Mouse (Mus musculus): ENCODE results near the gene Tusc2. TPM values are rescaled to one million over a fixed set of nuclear protein-coding genes. Genes with fewer than 3 reads are reported as not detected.

Tusc2 gene
- polyA plus RNA-seq, 1 experiment, result 25.0 TPM

- Histone ChIP-seq H3ac (ENCODE audit: control insufficient read depth, insufficient read length) (no peak overlapping the region), H3K4me3 (peak overlapping the region; percentile 6), H3K27me3 (ENCODE audit: control insufficient read depth, insufficient read depth, insufficient read length) (no peaks in the 10 kb centered on the region), H3K79me2 (ENCODE audit: control insufficient read depth, insufficient read depth) (no peaks in the 10 kb centered on the region), H3K36me3 (ENCODE audit: control insufficient read depth, insufficient read depth) (peaks cover 22% of the 10 kb centered on the region), H3K4me2 (ENCODE audit: low read depth) (peak overlapping the region; percentile 65)
- TF ChIP-seq USF1 (IDR thresholded peaks at IDR 0.05; ENCODE audit: low read depth) (no peak), REST (IDR thresholded peaks at IDR 0.05; ENCODE audit: insufficient read depth, insufficient read length) (no peak), MAX (IDR thresholded peaks at IDR 0.05; ENCODE audit: low read depth) (no peak), TCF3 (IDR thresholded peaks at IDR 0.05; ENCODE audit: insufficient read length, low read depth) (no peak), POLR2A (IDR thresholded peaks at IDR 0.05; ENCODE audit: insufficient read length, low read depth) (no peak), CEBPB (IDR thresholded peaks at IDR 0.05; ENCODE audit: insufficient read depth, poor library complexity, severe bottlenecking) (no peak), POLR2AphosphoS2 (IDR thresholded peaks at IDR 0.05; ENCODE audit: insufficient read length, low read depth) (no peak), TCF12 (IDR thresholded peaks at IDR 0.05; ENCODE audit: insufficient read depth, poor library complexity, severe bottlenecking) (no peak), E2F4 (IDR thresholded peaks at IDR 0.05; ENCODE audit: insufficient read depth) (no peak), MYOD1 (IDR thresholded peaks at IDR 0.05; ENCODE audit: control insufficient read depth in 1 of 3, insufficient read length in 2 of 3, low read depth in 2 of 3) (no peak), SRF (IDR thresholded peaks at IDR 0.05; ENCODE audit: control insufficient read depth, insufficient read length, low read depth) (no peak), MYOG (IDR thresholded peaks at IDR 0.05; ENCODE audit: control insufficient read depth in 1 of 3, insufficient read depth in 1 of 3, insufficient read length in 2 of 3, low read depth in 2 of 3) (no peak)
Observed at GRCm38 (mm10) chr9:107612945-107613569, 50.0 kb downstream of the Tusc2 start.

DNA sequence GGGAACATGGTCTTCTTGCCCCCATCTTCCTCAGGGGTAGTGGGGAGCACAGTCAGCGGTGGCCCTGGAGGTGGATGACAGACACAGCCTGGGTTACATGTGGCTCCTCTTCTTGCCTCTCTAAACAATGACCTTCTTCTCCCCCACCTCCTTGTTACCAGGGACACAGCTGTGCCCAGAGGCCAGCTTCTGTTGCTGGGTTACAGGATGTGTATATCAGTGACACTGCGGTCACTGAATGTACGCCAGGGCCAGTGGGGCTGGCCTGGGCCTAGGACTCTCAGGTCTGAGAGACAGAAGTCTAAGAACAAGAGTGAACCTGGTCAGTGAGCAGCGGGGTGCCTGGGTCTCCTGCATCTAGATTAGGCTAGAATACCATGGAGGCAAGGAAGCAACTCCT, 52.0 kb downstream of the Tusc2 start:
- H3K27me3 ChIP-seq (ENCODE audit: control insufficient read depth, insufficient read depth, insufficient read length), result no peaks in the 10 kb centered on the region
- no peak overlapping the region for H3ac ChIP-seq (ENCODE audit: control insufficient read depth, insufficient read length)
- H3K36me3 ChIP-seq (ENCODE audit: control insufficient read depth, insufficient read depth), result peaks cover 22% of the 10 kb centered on the region
- H3K4me2 ChIP-seq (ENCODE audit: low read depth), result no peak overlapping the region
- TF ChIP-seq POLR2AphosphoS2 (IDR thresholded peaks at IDR 0.05; ENCODE audit: insufficient read length, low read depth) (peak; percentile 30), POLR2A (IDR thresholded peaks at IDR 0.05; ENCODE audit: insufficient read length, low read depth) (no peak)
- H3K79me2 ChIP-seq (ENCODE audit: control insufficient read depth, insufficient read depth), result no peaks in the 10 kb centered on the region
- no peak overlapping the region for H3K4me3 ChIP-seq

Other genes starting within 250 kb of the Tusc2 start
- gene Hemk1, start 224.9 kb upstream of the Tusc2 start, polyA plus RNA-seq (2012; fragmentation: generic; extraction: Trizol), result 17.7 TPM
- gene 6430571L13Rik, start 222.7 kb upstream of the Tusc2 start, polyA plus RNA-seq (2012; fragmentation: generic; extraction: Trizol), result 0.38 TPM
- 0.50 TPM for gene Cacna2d2, start 163.6 kb upstream of the Tusc2 start, polyA plus RNA-seq (2012; fragmentation: generic; extraction: Trizol)
- 43.4 TPM for gene Tmem115, start 29.3 kb upstream of the Tusc2 start, polyA plus RNA-seq (2012; fragmentation: generic; extraction: Trizol)
- gene Cyb561d2, start 21.1 kb upstream of the Tusc2 start, polyA plus RNA-seq (2012; fragmentation: generic; extraction: Trizol), result 18.8 TPM
- gene Nprl2, start 21.0 kb upstream of the Tusc2 start, polyA plus RNA-seq (2012; fragmentation: generic; extraction: Trizol), result 24.6 TPM
- 0.52 TPM for gene Zmynd10, start 16.0 kb upstream of the Tusc2 start, polyA plus RNA-seq (2012; fragmentation: generic; extraction: Trizol)
- 59.3 TPM for gene Rassf1, start 11.7 kb upstream of the Tusc2 start, polyA plus RNA-seq (2012; fragmentation: generic; extraction: Trizol)
- gene Hyal2, start 4.7 kb downstream of the Tusc2 start, polyA plus RNA-seq (2012; fragmentation: generic; extraction: Trizol), result 34.2 TPM
- gene Hyal1, start 13.7 kb downstream of the Tusc2 start, polyA plus RNA-seq (2012; fragmentation: generic; extraction: Trizol), result 3.3 TPM
- 13.8 TPM for gene Naa80, start 15.6 kb downstream of the Tusc2 start, polyA plus RNA-seq (2012; fragmentation: generic; extraction: Trizol)
- 0.43 TPM for gene Hyal3, start 17.6 kb downstream of the Tusc2 start, polyA plus RNA-seq (2012; fragmentation: generic; extraction: Trizol)
- 29.4 TPM for gene Ifrd2, start 24.4 kb downstream of the Tusc2 start, polyA plus RNA-seq (2012; fragmentation: generic; extraction: Trizol)
- gene Sema3b, start 46.0 kb downstream of the Tusc2 start, polyA plus RNA-seq (2012; fragmentation: generic; extraction: Trizol), result 59.9 TPM
- gene Gnai2, start 72.1 kb downstream of the Tusc2 start, polyA plus RNA-seq (2012; fragmentation: generic; extraction: Trizol), result 499 TPM
- gene Slc38a3, start 106.3 kb downstream of the Tusc2 start, polyA plus RNA-seq (2012; fragmentation: generic; extraction: Trizol), result 0.06 TPM
- not detected for gene Gnat1, start 116.5 kb downstream of the Tusc2 start, polyA plus RNA-seq (2012; fragmentation: generic; extraction: Trizol)
- 1.4 TPM for gene Sema3f, start 147.2 kb downstream of the Tusc2 start, polyA plus RNA-seq (2012; fragmentation: generic; extraction: Trizol)
- gene Rbm5, start 207.7 kb downstream of the Tusc2 start, polyA plus RNA-seq (2012; fragmentation: generic; extraction: Trizol), result 37.6 TPM